Mouse (Mus musculus): ENCODE results near the gene Rhof.
A peak's percentile ranks its signal among the peaks of the same experiment; 100 is the strongest.
"Not testable (repeated sequence)": the region's sequence is repeated elsewhere in the genome, so short reads cannot be mapped to it uniquely, and the experiment has no call there.

Gene Rhof

GRCm38 (mm10) chr5:123068115-123068514 lies 64.4 kb downstream of the Rhof start, which contains the start of gene Tmem120b:
Gene Tmem120b, plus strand, starts transcription at chr5:123068415.
- DNase-seq (ENCODE audit: low spot score in 2 of 2) = no peak

DNA sequence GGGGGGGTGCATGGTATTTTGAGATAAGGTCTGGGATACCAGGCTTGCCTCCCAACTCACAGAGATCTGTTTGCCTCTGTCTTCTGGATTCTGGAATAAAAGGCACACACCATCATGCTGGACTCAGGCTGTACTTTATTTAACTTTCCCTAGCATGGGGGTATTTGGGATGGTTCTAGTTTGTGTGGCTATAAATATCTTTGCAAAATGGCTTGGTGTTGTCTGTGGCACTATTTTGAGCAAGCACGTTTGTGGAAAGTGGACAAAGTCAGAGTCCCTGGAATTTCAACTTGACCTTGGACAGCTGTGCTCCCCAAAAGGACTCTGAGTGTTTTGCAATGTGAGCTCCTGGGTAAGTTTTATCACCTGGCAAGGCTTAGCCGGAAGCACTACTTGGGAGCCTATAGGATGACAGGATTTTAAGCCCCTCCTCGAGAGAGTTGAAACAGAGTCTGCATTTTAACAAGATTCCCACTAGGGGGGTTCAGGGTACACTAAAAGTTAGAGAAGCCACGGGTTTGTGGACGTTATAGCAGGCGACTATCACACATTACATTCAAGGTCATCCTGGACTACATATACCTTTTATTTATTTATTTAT lies 65.0 kb downstream of the Rhof start:
- DNase-seq (ENCODE audit: low spot score in 2 of 2) = peak; percentile 33 to 66

GRCm38 (mm10) chr5:123064207-123064606 lies 68.3 kb downstream of the Rhof start:
- peak; percentile 58 to 72 for DNase-seq (ENCODE audit: low spot score in 2 of 2)

GRCm38 (mm10) chr5:123063141-123063540 lies 69.4 kb downstream of the Rhof start:
- DNase-seq (ENCODE audit: low spot score in 2 of 2) = no peak

GRCm38 (mm10) chr5:123061402-123061749 lies 71.1 kb downstream of the Rhof start:
- not testable (repeated sequence) for DNase-seq (ENCODE audit: low spot score in 2 of 2)

- DNase-seq (ENCODE audit: low spot score in 2 of 2) = no peak
These were observed 71.6 kb downstream of the Rhof start for GRCm38 (mm10) chr5:123060706-123061401.

DNA sequence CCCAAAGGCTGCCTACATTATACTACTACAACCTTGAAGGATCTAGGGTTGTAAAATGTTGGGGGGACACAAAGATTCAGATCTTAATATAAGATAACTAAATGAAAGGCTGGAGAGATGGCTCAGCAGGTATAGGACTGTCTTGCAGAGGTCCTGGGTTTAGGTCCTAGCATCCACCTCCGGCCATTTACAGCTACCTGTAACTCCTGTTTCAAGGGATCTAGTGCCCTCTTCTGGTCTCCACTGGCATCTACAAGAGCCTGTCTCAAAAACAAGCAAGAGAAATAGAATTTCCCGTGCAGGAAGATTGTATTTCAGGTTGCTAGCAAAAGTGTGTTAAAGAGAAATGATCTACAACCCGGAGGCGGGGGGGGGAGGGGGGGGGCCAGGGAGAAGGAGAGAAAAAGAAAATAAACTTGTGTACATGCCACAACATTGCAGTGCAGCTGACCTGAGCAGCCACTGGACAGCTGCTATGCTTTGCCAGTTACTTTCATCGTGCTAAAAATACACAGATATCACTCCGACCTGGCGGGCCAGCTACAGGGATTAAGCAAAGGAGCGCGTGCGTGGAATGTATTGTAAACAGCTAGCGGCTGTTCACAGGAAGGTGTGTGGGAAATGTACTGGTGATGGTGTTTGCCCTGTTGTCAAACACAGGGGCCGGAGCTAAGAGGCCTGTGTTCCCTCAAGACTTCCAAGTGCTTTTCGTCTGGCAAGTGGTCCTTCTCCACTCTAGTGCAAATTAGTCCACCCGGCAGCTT lies 72.6 kb downstream of the Rhof start:
- DNase-seq (ENCODE audit: low spot score in 2 of 2) = peak; percentile 55 to 71

DNA sequence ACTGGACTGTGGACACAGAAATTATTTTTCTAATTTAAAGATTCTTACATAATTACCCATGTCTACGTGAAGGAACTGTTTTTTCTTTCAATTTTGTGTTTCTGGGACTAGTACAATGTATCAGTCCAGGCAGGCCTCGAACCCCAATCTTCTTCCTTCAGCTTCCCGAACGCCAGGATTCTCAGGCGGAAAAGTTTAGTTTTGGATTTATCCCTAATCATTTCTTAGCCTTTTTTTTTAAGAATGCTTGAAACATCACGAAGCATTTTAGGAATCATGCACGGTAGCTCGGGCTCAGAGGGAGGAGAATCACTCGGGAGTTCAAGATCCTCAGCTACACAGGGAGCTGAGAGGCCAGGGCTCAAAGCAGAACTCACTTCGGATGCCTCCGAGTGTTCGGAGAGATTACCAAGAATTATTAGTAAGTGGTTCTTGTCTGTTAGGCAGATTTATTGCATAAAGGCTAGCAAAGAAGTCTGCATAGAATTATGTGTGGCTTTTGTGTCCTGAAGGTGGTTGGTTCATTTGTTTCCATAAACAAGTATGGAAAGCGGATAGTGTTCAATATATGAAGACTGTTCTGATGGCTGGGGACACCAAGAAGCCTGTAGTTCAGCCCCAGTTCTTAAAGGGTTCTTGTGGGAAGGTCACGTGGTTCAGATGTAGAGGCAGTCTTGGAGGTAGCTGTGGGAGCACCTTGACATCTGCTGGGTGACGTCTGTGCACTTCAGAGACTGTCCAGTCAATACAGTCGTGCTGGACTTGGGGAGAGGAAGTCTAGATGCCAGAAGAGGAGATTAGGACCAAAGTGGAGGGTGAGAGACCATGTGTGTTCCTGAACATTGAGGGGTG lies 74.0 kb downstream of the Rhof start:
- DNase-seq (ENCODE audit: low spot score in 2 of 2) = peak in 1 of 2 experiments; percentile 34

DNA sequence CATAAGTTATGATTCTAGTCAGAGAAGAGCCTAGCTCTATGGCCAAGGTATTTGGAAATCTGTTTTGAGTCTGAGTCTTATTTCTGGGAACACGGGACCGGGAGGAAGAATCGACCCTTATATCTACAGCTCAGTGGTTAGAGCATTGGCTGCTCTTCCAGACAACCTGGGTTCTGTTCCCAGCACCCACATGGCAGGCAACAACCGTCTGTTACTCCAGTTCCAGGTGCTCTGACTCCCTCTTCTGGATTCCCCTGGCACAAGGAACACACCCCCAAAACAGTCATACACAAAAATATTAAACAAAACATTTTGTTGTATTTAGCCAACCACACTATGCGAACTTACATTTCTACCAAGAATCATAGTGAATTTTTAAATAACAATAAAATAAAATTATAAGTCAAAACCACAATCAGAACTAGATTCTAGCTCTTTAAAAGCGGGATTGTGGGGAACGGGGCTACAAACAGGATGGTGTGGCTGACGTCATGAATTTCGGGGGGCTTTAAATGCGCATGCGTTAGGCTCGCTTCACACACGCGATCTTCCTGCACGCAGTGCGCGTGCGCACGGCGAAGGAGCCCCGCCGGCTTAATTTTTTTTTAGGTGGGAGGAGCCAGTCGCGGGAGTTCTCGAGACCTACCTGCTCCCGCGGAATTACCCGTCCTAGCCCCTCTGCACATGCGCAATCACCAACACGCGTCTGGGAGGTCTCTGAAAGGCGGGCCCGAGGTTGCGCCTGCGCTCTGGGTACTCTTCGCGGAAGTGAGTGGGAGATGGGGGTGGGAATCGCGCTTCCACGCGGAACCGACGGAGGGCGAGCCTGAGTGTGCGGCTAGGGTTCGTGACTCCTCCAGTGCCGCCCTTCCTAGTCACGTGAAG lies 74.9 kb downstream of the Rhof start:
- DNase-seq (ENCODE audit: low spot score in 2 of 2) = peak; percentile 100

All from spleen, postnatal 36 days (tissue).